Mouse (Mus musculus) myocyte (in vitro differentiated cells): ENCODE measurements around the gene Pdcl3. TPM values are rescaled to one million over a fixed set of nuclear protein-coding genes. Genes with fewer than 3 reads are reported as not detected.

Source experiments
- H3K27me3 ChIP-seq: one replicate; pipeline ENCODE4 v1.6.1; 2011; ENCODE audit not compliant: control insufficient read depth, insufficient read depth, insufficient read length
- H3K36me3 ChIP-seq: one replicate; pipeline ENCODE4 v1.6.1; 2011; ENCODE audit not compliant: control insufficient read depth, insufficient read depth
- H3K4me2 ChIP-seq: one replicate; pipeline ENCODE4 v1.6.1; 2011; ENCODE audit warnings: low read depth, control low read depth
- H3K4me3 ChIP-seq: one replicate; pipeline ENCODE4 v1.5.1; 2011; ENCODE audit warnings: mild to moderate bottlenecking, control low read depth, moderate library complexity
- H3K79me2 ChIP-seq: one replicate; pipeline ENCODE4 v1.6.1; 2011; ENCODE audit not compliant: control insufficient read depth, insufficient read depth
- H3ac ChIP-seq: one replicate; pipeline ENCODE4 v1.6.1; 2011; ENCODE audit not compliant: control insufficient read depth, insufficient read length
- CEBPB ChIP-seq: IDR thresholded peaks from 2 replicates; pipeline ENCODE4 v1.6.1; 2011; ENCODE audit warnings: mild to moderate bottlenecking, moderate library complexity; ENCODE audit not compliant: poor library complexity, insufficient read depth, severe bottlenecking
- E2F4 ChIP-seq: IDR thresholded peaks from one replicate; pipeline ENCODE4 v1.6.1; 2011; ENCODE audit warnings: mild to moderate bottlenecking, control low read depth, moderate library complexity; ENCODE audit not compliant: insufficient read depth
- MAX ChIP-seq: IDR thresholded peaks from one replicate; pipeline ENCODE4 v1.6.1; 2011; ENCODE audit warnings: low read depth, mild to moderate bottlenecking, control low read depth
- MYOD1 ChIP-seq, 3 experiments: IDR thresholded peaks; one replicate each; pipeline ENCODE4 v1.6.1; 2011; ENCODE audit warnings: control low read depth in 2 of 3, low read depth in 2 of 3, mild to moderate bottlenecking in 2 of 3, moderate library complexity in 1 of 3; ENCODE audit not compliant: insufficient read length in 2 of 3, control insufficient read depth in 1 of 3
- MYOG ChIP-seq, 3 experiments: IDR thresholded peaks; one replicate each; pipeline ENCODE4 v1.6.1; 2011; ENCODE audit warnings: control low read depth in 2 of 3, low read depth in 2 of 3, mild to moderate bottlenecking in 2 of 3; ENCODE audit not compliant: insufficient read length in 2 of 3, control insufficient read depth in 1 of 3, insufficient read depth in 1 of 3
- POLR2A ChIP-seq: IDR thresholded peaks from one replicate; pipeline ENCODE4 v1.6.1; 2011; ENCODE audit warnings: low read depth, mild to moderate bottlenecking, control low read depth, moderate library complexity; ENCODE audit not compliant: insufficient read length
- POLR2AphosphoS2 ChIP-seq: IDR thresholded peaks from one replicate; pipeline ENCODE4 v1.6.1; 2011; ENCODE audit warnings: low read depth, control low read depth; ENCODE audit not compliant: insufficient read length
- REST ChIP-seq: IDR thresholded peaks from one replicate; pipeline ENCODE4 v1.6.1; 2011; ENCODE audit warnings: mild to moderate bottlenecking, control low read depth, moderate library complexity; ENCODE audit not compliant: insufficient read depth, insufficient read length
- SRF ChIP-seq: IDR thresholded peaks from one replicate; pipeline ENCODE4 v1.6.1; 2011; ENCODE audit warnings: low read depth; ENCODE audit not compliant: control insufficient read depth, insufficient read length
- TCF12 ChIP-seq: IDR thresholded peaks from one replicate; pipeline ENCODE4 v1.6.1; 2011; ENCODE audit warnings: mild to moderate bottlenecking, control low read depth; ENCODE audit not compliant: poor library complexity, insufficient read depth, severe bottlenecking
- TCF3 ChIP-seq: IDR thresholded peaks from one replicate; pipeline ENCODE4 v1.6.1; 2011; ENCODE audit warnings: low read depth, control low read depth; ENCODE audit not compliant: insufficient read length
- USF1 ChIP-seq: IDR thresholded peaks from one replicate; pipeline ENCODE4 v1.6.1; 2011; ENCODE audit warnings: low read depth, mild to moderate bottlenecking, control low read depth, moderate library complexity
- polyA plus RNA-seq: library from polyadenylated mRNA; unstranded; fragments of >200 nt; fragmentation: generic; extraction: Trizol; gene quantifications from one replicate; pipeline ENCODE4 v1.2.1, GENCODE M21; 2012; ENCODE audit warnings: missing spikeins

Pdcl3 gene
- 84.9 TPM for polyA plus RNA-seq

DNA sequence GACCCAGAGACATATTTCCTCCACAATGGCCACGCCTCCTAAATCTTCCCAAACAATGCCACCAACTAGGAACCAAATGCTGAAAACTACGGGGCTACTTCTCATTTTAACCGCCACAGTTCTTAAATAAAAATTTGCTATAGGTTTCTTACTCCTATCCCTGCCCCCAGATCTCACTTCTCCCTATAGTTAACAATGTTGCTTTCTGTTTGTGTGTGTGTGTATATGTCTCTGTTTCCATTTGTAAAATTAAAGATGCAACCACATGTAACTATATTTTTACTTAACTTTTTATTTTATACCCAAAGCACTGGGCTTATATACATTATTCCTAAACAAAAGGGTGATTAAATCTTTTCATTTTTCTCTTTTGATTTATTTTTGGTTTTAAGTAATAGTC lies at the start of gene Pdcl3:
Gene Pdcl3 (plus strand): TSS at position 301 of the 400 bp plus-strand sequence.
- Histone ChIP-seq H3K79me2 (peaks cover 24% of the 10 kb centered on the region), H3K36me3 (no peaks in the 10 kb centered on the region), H3ac (no peak within 1 kb of the TSS), H3K4me2 (no peak within 1 kb of the TSS), H3K4me3 (no peak within 1 kb of the TSS), H3K27me3 (no peaks in the 10 kb centered on the region)
- TF ChIP-seq POLR2AphosphoS2 (no peak), SRF (no peak), CEBPB (no peak), MYOD1 (IDR thresholded peaks at IDR 0.05; ENCODE audit: control insufficient read depth in 1 of 3, insufficient read length in 2 of 3, low read depth in 2 of 3) (no peak), TCF3 (no peak), MAX (no peak), POLR2A (no peak), USF1 (no peak)

DNA sequence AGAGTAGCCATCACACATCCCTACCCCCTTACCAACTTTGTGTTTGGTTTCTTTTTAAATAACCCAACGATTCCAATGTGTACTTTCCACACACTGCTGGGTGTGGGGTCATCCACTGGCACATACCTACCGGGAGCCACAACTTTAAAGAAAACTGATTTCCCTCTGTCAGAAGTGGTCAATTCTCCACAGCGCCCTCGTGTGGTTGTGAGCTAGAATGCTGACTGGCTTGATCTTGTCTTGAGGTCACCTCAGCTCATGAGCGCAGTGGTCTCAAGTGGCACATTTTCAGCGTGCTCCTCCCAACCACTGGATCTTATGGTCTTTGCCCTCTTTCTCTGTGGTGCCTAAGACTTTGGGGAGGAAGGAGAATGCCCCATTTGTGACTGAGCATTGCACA lies 48.6 kb upstream of the Pdcl3 start:
- H3K4me2 ChIP-seq: no peak overlapping the region
- no peak for TF ChIP-seq TCF3
- no peak for TF ChIP-seq MAX
- TF ChIP-seq MYOD1 (IDR thresholded peaks at IDR 0.05; ENCODE audit: control insufficient read depth in 1 of 3, insufficient read length in 2 of 3, low read depth in 2 of 3): no peak
- no peak for TF ChIP-seq POLR2A
- no peak for TF ChIP-seq TCF12
- TF ChIP-seq REST: no peak
- no peaks in the 10 kb centered on the region for H3K79me2 ChIP-seq
- no peak overlapping the region for H3K4me3 ChIP-seq
- no peaks in the 10 kb centered on the region for H3K27me3 ChIP-seq
- no peaks in the 10 kb centered on the region for H3K36me3 ChIP-seq
- H3ac ChIP-seq: no peak overlapping the region

DNA sequence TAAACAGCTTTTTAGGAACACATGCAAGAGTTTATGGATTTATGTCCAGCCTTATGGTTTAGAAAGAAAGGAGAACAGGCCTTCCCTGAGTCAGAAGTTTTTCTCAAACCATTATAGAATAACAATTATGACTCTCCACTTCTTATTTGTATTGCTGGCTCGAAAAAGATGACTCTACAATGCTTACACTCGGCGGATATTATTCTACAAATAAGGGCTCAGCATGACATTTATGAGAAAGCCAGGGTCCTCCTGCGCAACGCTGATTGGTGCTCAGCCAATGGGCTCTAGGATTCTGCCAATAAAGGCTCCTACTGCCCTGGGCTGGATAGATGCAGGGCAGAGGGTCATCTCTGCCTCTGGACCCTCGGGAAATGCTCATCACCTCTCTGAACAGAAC lies 46.6 kb upstream of the Pdcl3 start, which contains the start of gene Nms:
Gene Nms (plus strand): TSS at position 301 of the 400 bp plus-strand sequence.
- TF ChIP-seq REST (no peak), TCF3 (no peak), USF1 (no peak), TCF12 (no peak), POLR2A (no peak), SRF (no peak), MYOG (IDR thresholded peaks at IDR 0.05; ENCODE audit: control insufficient read depth in 1 of 3, insufficient read depth in 1 of 3, insufficient read length in 2 of 3, low read depth in 2 of 3) (no peak), MAX (no peak)
- H3K36me3 ChIP-seq: no peaks in the 10 kb centered on the region
- no peak within 1 kb of the TSS for H3K4me2 ChIP-seq
- no peak within 1 kb of the TSS for H3K4me3 ChIP-seq
- no peak within 1 kb of the TSS for H3ac ChIP-seq
- no peaks in the 10 kb centered on the region for H3K27me3 ChIP-seq
- no peaks in the 10 kb centered on the region for H3K79me2 ChIP-seq

DNA sequence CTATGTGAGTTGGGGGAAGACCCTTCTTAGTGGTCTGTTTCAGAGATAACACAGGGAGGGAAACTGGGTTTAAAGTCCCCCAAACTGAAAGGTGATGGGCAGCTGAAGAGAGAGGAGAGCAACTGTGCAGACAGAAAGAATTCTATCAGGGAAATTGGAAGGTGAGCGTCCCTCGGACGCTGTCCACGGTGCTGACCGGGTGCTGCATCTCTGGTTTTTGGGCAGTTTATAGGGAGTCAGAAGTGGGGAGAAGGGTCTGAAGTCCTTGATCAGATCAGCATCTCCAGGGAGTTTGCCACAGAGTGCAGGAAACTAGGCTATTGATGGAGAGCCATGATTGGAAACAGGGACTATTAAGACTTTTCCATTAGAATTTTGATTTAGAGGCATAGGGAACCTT lies 45.8 kb upstream of the Pdcl3 start:
- TF ChIP-seq REST (peak; percentile 80), POLR2AphosphoS2 (no peak)
- H3K4me3 ChIP-seq: no peak overlapping the region
- no peaks in the 10 kb centered on the region for H3K36me3 ChIP-seq
- H3K27me3 ChIP-seq: no peaks in the 10 kb centered on the region
- no peak overlapping the region for H3ac ChIP-seq
- no peaks in the 10 kb centered on the region for H3K79me2 ChIP-seq
- H3K4me2 ChIP-seq: no peak overlapping the region

DNA sequence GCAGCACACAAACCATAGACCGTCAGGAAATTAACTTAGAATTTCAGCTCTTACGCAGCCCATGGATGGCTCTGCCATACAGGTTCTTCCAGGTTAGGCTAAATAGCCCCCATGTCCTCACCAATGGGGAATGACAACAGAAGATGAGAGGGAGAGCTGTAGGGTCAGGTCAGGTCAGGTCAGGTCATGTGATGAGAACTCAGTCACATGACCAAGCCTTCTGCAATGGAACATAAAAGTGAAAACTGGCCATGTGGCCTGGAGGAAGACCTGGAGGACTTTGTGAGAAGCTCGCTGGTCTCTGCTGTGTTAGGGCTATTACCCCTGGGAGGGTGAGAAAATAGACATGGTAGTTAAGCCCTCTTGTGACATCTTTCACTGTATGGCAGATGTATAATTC lies 29.0 kb upstream of the Pdcl3 start:
- Histone ChIP-seq H3ac (no peak overlapping the region), H3K4me3 (no peak overlapping the region), H3K27me3 (no peaks in the 10 kb centered on the region), H3K4me2 (no peak overlapping the region), H3K36me3 (no peaks in the 10 kb centered on the region), H3K79me2 (no peaks in the 10 kb centered on the region)
- no peak for TF ChIP-seq REST
- TF ChIP-seq TCF12: no peak
- TF ChIP-seq SRF: no peak
- no peak for TF ChIP-seq POLR2A
- no peak for TF ChIP-seq CEBPB
- no peak for TF ChIP-seq TCF3
- no peak for TF ChIP-seq MYOG (IDR thresholded peaks at IDR 0.05; ENCODE audit: control insufficient read depth in 1 of 3, insufficient read depth in 1 of 3, insufficient read length in 2 of 3, low read depth in 2 of 3)
- no peak for TF ChIP-seq MYOD1 (IDR thresholded peaks at IDR 0.05; ENCODE audit: control insufficient read depth in 1 of 3, insufficient read length in 2 of 3, low read depth in 2 of 3)
- no peak for TF ChIP-seq MAX
- TF ChIP-seq USF1: no peak
- no peak for TF ChIP-seq POLR2AphosphoS2
- TF ChIP-seq E2F4: no peak
